Mouse (Mus musculus) CH12.LX (cell line): ENCODE measurements at regions not wholly inside any gene's neighbourhood (a gene's known extent, or its start where the extent isn't known, plus 50 kb on each side); places are given as distances from the start of the nearest gene placed in this dataset.

Source experiments
- DNase-seq: peaks from one replicate; pipeline ENCODE4 v3.0.0-alpha.2; 2013; ENCODE audit errors: extremely low read depth
- H3K27ac ChIP-seq: 2 replicates; pipeline ENCODE4 v1.5.1; 2012; ENCODE audit warnings: low read depth, mild to moderate bottlenecking, control low read depth, moderate library complexity; ENCODE audit not compliant: insufficient read depth
- H3K27me3 ChIP-seq: replicated peaks from 2 replicates; pipeline ENCODE3; 2012; ENCODE audit warnings: inconsistent platforms
- H3K36me3 ChIP-seq, 2 experiments: replicated peaks in 1 of 2; 2 replicates each; pipeline versions ENCODE3 to v1.6.1; 2012; ENCODE audit warnings: inconsistent platforms in 1 of 2, low read length in 1 of 2, mild to moderate bottlenecking in 1 of 2, mixed read lengths in 1 of 2, moderate library complexity in 1 of 2; ENCODE audit not compliant: control insufficient read depth in 1 of 2, insufficient read depth in 1 of 2
- H3K4me1 ChIP-seq, 2 experiments: 2 replicates each; pipeline ENCODE4 v1.6.1; 2012; ENCODE audit warnings: inconsistent platforms in 1 of 2, moderate library complexity in 1 of 2; ENCODE audit not compliant: insufficient read depth in 2 of 2, control insufficient read depth in 1 of 2
- H3K4me2 ChIP-seq: 2 replicates; pipeline ENCODE4 v1.6.1; 2012; ENCODE audit warnings: low read depth, mild to moderate bottlenecking, control low read depth; ENCODE audit not compliant: poor library complexity, insufficient read depth, severe bottlenecking
- H3K4me3 ChIP-seq, 3 experiments: fragments of 150-350 bp in 1 of 3; sonication (generic) in 1 of 3; replicated peaks in 1 of 3; 2 replicates each; pipeline versions ENCODE3 to v1.5.1; 2011 to 2012; ENCODE audit warnings: low read depth in 2 of 3, low read length in 2 of 3, mild to moderate bottlenecking in 2 of 3, moderate library complexity in 2 of 3, control low read depth in 1 of 3, improper control_type of control experiment in 1 of 3, inconsistent platforms in 1 of 3, mixed read lengths in 1 of 3; ENCODE audit not compliant: poor library complexity in 1 of 3
- H3K79me2 ChIP-seq: replicated peaks from 2 replicates; pipeline ENCODE4 v1.6.1; 2012; ENCODE audit warnings: mild to moderate bottlenecking, moderate library complexity; ENCODE audit not compliant: control insufficient read depth, poor library complexity, insufficient read depth, severe bottlenecking; ENCODE audit errors: extremely low read depth
- H3K9ac ChIP-seq: 2 replicates; pipeline ENCODE4 v1.6.1; 2012; ENCODE audit warnings: low read depth, mild to moderate bottlenecking, control low read depth, moderate library complexity; ENCODE audit not compliant: insufficient read depth
- H3K9me3 ChIP-seq: replicated peaks from 2 replicates; pipeline ENCODE3; 2012; ENCODE audit warnings: low read length, inconsistent platforms, mixed read lengths
- BHLHE40 ChIP-seq: IDR thresholded peaks from 2 replicates; pipeline ENCODE4 v1.6.1; 2011; ENCODE audit warnings: mild to moderate bottlenecking, low read depth, low read length, improper control_type of control experiment
- CHD2 ChIP-seq: IDR thresholded peaks from 2 replicates; pipeline ENCODE4 v1.6.1; 2011; ENCODE audit warnings: low read length, improper control_type of control experiment
- CTCF ChIP-seq, 2 experiments: IDR thresholded peaks in 1 of 2; conservative IDR thresholded peaks in 1 of 2; 2 replicates each; pipeline ENCODE4 v1.5.1; 2011 to 2012; ENCODE audit warnings: low read depth in 2 of 2, low read length in 2 of 2, improper control_type of control experiment in 1 of 2, inconsistent platforms in 1 of 2, mild to moderate bottlenecking in 1 of 2, moderate library complexity in 1 of 2
- E2F4 ChIP-seq: IDR thresholded peaks from 2 replicates; pipeline ENCODE4 v1.6.1; 2011; ENCODE audit warnings: low read depth, low read length, improper control_type of control experiment; ENCODE audit not compliant: insufficient replicate concordance
- EP300 ChIP-seq: IDR thresholded peaks from 2 replicates; pipeline ENCODE4 v1.6.1; 2011; ENCODE audit warnings: low read length, improper control_type of control experiment
- HCFC1 ChIP-seq: IDR thresholded peaks from 2 replicates; pipeline ENCODE4 v1.6.1; 2012; ENCODE audit warnings: low read depth, mild to moderate bottlenecking, inconsistent platforms, low read length, improper control_type of control experiment
- IRF4 ChIP-seq: IDR thresholded peaks from 2 replicates; pipeline ENCODE4 v1.6.1; 2014; ENCODE audit warnings: low read depth, mild to moderate bottlenecking, inconsistent platforms, low read length, improper control_type of control experiment
- JUND ChIP-seq: conservative IDR thresholded peaks from 2 replicates; pipeline ENCODE4 v1.6.1; 2011; ENCODE audit warnings: low read depth, low read length, improper control_type of control experiment
- KAT2A ChIP-seq: IDR thresholded peaks from 2 replicates; pipeline ENCODE4 v1.6.1; 2012; ENCODE audit warnings: low read length, improper control_type of control experiment, inconsistent platforms; ENCODE audit not compliant: insufficient replicate concordance
- MAFK ChIP-seq: IDR thresholded peaks from 2 replicates; pipeline ENCODE4 v1.6.1; 2011; ENCODE audit warnings: low read length, improper control_type of control experiment; ENCODE audit not compliant: insufficient replicate concordance
- MAX ChIP-seq: IDR thresholded peaks from 2 replicates; pipeline ENCODE4 v1.6.1; 2011; ENCODE audit warnings: low read length, improper control_type of control experiment
- MAZ ChIP-seq: IDR thresholded peaks from 2 replicates; pipeline ENCODE4 v1.6.1; 2012; ENCODE audit warnings: low read depth, mild to moderate bottlenecking, inconsistent platforms, low read length, improper control_type of control experiment, moderate library complexity
- MEF2A ChIP-seq: IDR thresholded peaks from 2 replicates; pipeline ENCODE4 v1.6.1; 2014; ENCODE audit warnings: low read depth, mild to moderate bottlenecking, inconsistent platforms, low read length, improper control_type of control experiment, borderline replicate concordance
- MXI1 ChIP-seq: IDR thresholded peaks from 2 replicates; pipeline ENCODE4 v1.6.1; 2011; ENCODE audit warnings: mild to moderate bottlenecking, low read depth, low read length, improper control_type of control experiment
- MYC ChIP-seq: IDR thresholded peaks from 2 replicates; pipeline ENCODE4 v1.6.1; 2011; ENCODE audit warnings: low read depth, mild to moderate bottlenecking, improper control_type of control experiment, low read length
- NRF1 ChIP-seq: IDR thresholded peaks from 2 replicates; pipeline ENCODE4 v1.6.1; 2014; ENCODE audit warnings: low read depth, mild to moderate bottlenecking, inconsistent platforms, low read length, improper control_type of control experiment, moderate library complexity
- POLR2A ChIP-seq: IDR thresholded peaks from 2 replicates; pipeline ENCODE4 v1.6.1; 2011; ENCODE audit warnings: low read depth, mild to moderate bottlenecking, improper control_type of control experiment, low read length
- RCOR1 ChIP-seq: conservative IDR thresholded peaks from 2 replicates; pipeline ENCODE4 v1.6.1; 2012; ENCODE audit warnings: low read depth, mild to moderate bottlenecking, inconsistent platforms, low read length, improper control_type of control experiment
- SMC3 ChIP-seq: IDR thresholded peaks from 2 replicates; pipeline ENCODE4 v1.6.1; 2011; ENCODE audit warnings: low read depth, low read length, improper control_type of control experiment
- TBP ChIP-seq: conservative IDR thresholded peaks from 2 replicates; pipeline ENCODE4 v1.6.1; 2011; ENCODE audit warnings: low read depth, low read length, improper control_type of control experiment
- USF1 ChIP-seq: IDR thresholded peaks from 2 replicates; pipeline ENCODE4 v1.6.1; 2014; ENCODE audit warnings: low read depth, mild to moderate bottlenecking, inconsistent platforms, low read length, improper control_type of control experiment
- USF2 ChIP-seq: conservative IDR thresholded peaks from 2 replicates; pipeline ENCODE4 v1.6.1; 2011; ENCODE audit warnings: low read depth, low read length, improper control_type of control experiment
- ZC3H11A ChIP-seq: IDR thresholded peaks from 2 replicates; pipeline ENCODE4 v1.6.1; 2012; ENCODE audit warnings: low read depth, mild to moderate bottlenecking, inconsistent platforms, low read length, improper control_type of control experiment
- ZKSCAN1 ChIP-seq: IDR thresholded peaks from 2 replicates; pipeline ENCODE4 v1.6.1; 2012; ENCODE audit warnings: low read depth, inconsistent platforms, low read length, improper control_type of control experiment, borderline replicate concordance
- ZMIZ1 ChIP-seq: IDR thresholded peaks from 2 replicates; pipeline ENCODE4 v1.6.1; 2012; ENCODE audit warnings: low read depth, mild to moderate bottlenecking, inconsistent platforms, low read length, improper control_type of control experiment
- ZNF384 ChIP-seq: IDR thresholded peaks from 2 replicates; pipeline ENCODE4 v1.6.1; 2012; ENCODE audit warnings: low read depth, low read length, improper control_type of control experiment, inconsistent platforms
- dilution Hi-C: fragments of 300-500 bp; cut with MboI; formaldehyde crosslinking; loops from 2 replicates; pipeline ENCODE4 v1.14.3; 2020; ENCODE audit warnings: low sequenced_read_pairs; ENCODE audit not compliant: extremely low pct_unique_long_range_greater_than_20kb, extremely low pct_ligation_motif_present
- in situ Hi-C: fragments of 300-500 bp; cut with MboI; formaldehyde crosslinking; loops from 3 replicates; pipeline ENCODE4 v1.14.3; 2019; ENCODE audit warnings: low sequenced_read_pairs, low pct_ligation_motif_present, low pct_unique_long_range_greater_than_20kb, mixed read lengths

DNA sequence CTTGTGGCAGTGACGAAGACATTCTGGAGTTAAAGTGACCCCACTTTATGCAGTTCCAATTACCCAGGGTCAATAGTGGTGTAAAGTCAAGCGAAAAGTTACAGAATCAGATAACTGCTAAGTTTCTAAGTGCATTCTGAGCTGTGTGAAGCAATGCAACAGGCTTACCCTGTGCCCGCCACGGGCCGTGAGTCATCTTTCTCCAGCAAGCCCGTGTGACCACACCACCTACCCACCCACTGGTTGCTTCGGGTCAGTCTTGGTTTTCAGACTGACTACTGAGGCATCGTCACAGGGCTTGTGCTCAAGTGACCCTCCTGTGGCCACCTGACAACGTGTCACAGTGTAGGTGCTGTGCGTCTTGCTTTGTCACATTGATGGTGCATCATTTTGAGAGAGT, 118.8 kb downstream of the Chic2 start:
- Histone ChIP-seq H3K4me3 (no peak overlapping the region), H3K4me2 (no peak overlapping the region), H3K36me3 (no peaks in the 10 kb centered on the region), H3K9ac (no peak overlapping the region), H3K79me2 (no peaks in the 10 kb centered on the region), H3K27ac (no peak overlapping the region), H3K9me3 (no peaks in the 10 kb centered on the region), H3K4me1 (peaks cover 0 to 3% of the 10 kb centered on the region in 2 experiments; a peak in 1 of 4 replicates), H3K27me3 (no peaks in the 10 kb centered on the region)
- in situ Hi-C loops: loop anchor here (25.0 kb wide), 3 partner anchors 263 to 613 kb away; no protein-coding TSS in a partner anchor
- DNase-seq: no peak
- TF ChIP-seq ZKSCAN1 (no peak), MEF2A (no peak)
- TF ChIP-seq, all 38 proteins: peak for 0
- dilution Hi-C loops: no loop called here

DNA sequence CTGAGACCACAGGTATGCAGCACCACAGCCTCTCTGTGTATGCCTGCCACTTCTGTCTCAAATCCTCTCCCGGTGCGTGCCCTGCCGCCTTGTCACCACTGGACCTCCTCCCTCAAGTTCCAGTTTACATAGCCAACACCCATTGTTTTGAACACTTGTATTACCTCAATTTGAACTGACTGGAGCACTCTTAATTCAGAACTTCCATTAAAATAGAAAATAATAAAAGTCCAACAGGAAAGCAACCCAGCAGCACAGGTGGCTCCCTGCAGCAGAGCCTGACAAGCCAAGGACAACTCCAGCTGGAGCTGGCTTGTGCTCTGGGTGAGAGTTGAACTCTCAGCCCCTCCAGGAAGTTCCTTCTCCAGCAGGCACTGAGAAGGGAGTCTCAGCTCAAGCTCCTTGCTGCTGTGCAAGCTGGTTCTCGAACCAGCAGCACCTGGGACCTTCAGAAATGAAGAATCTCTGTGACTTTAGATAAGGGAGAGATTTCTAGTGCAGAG, 120.5 kb downstream of the Chic2 start:
- dilution Hi-C loops: no loop called here
- Histone ChIP-seq H3K9ac (no peak overlapping the region), H3K4me3 (no peak overlapping the region), H3K4me2 (no peak overlapping the region), H3K9me3 (no peaks in the 10 kb centered on the region), H3K27me3 (no peaks in the 10 kb centered on the region), H3K36me3 (no peaks in the 10 kb centered on the region), H3K79me2 (no peaks in the 10 kb centered on the region), H3K27ac (no peak overlapping the region), H3K4me1 (peaks cover 0 to 3% of the 10 kb centered on the region in 2 experiments; a peak in 1 of 4 replicates)
- in situ Hi-C loops: no loop called here
- no peak for DNase-seq
- TF ChIP-seq MAX: no peak
- TF ChIP-seq USF2: no peak
- TF ChIP-seq KAT2A: no peak
- no peak for TF ChIP-seq NRF1
- no peak for TF ChIP-seq ZKSCAN1
- no peak for TF ChIP-seq CTCF (conservative IDR thresholded peaks at IDR 0.05 in 1 of 2, IDR thresholded peaks at IDR 0.05 in 1 of 2; ENCODE audit: low read depth in 2 of 2, low read length in 2 of 2)
- TF ChIP-seq MAZ: no peak
- TF ChIP-seq ZMIZ1: no peak
- no peak for TF ChIP-seq USF1
- TF ChIP-seq IRF4: no peak
- TF ChIP-seq ZNF384: no peak
- no peak for TF ChIP-seq POLR2A
- TF ChIP-seq ZC3H11A: no peak
- TF ChIP-seq EP300: no peak

DNA sequence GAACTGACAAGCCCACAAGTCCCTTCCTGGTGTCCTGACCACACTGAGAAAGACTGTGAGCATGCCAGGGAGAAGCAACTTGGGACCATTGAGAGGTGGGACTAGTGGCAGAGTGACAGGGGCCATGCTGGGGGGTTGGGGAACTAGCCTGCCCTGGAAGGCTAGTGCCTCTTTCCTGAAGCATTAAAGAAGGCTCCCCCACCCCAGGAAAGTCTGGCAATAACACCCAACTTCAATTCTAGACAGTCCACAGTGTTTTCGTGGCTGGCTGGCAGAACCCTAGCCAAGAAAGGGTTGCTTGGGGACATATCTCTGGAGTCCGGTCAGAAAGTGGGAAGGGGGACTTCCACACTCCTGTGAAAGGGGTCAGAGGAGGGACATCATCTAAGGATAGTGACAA, 121.2 kb downstream of the Chic2 start:
- Histone ChIP-seq H3K4me3 (no peak overlapping the region), H3K4me2 (no peak overlapping the region), H3K27ac (no peak overlapping the region), H3K36me3 (no peaks in the 10 kb centered on the region), H3K79me2 (no peaks in the 10 kb centered on the region), H3K27me3 (no peaks in the 10 kb centered on the region), H3K4me1 (peaks cover 0 to 3% of the 10 kb centered on the region in 2 experiments; a peak in 1 of 4 replicates), H3K9ac (no peak overlapping the region), H3K9me3 (no peaks in the 10 kb centered on the region)
- no peak for DNase-seq
- dilution Hi-C loops: no loop called here
- in situ Hi-C loops: no loop called here
- no peak for TF ChIP-seq IRF4
- no peak for TF ChIP-seq MAZ
- TF ChIP-seq SMC3: no peak
- TF ChIP-seq E2F4: no peak
- no peak for TF ChIP-seq MAFK
- no peak for TF ChIP-seq MYC
- no peak for TF ChIP-seq MXI1
- no peak for TF ChIP-seq USF2
- no peak for TF ChIP-seq ZMIZ1
- TF ChIP-seq CHD2: no peak
- no peak for TF ChIP-seq JUND
- no peak for TF ChIP-seq RCOR1
- TF ChIP-seq ZKSCAN1: no peak
- no peak for TF ChIP-seq MEF2A
- no peak for TF ChIP-seq HCFC1
- TF ChIP-seq BHLHE40: no peak
- TF ChIP-seq KAT2A: no peak
- no peak for TF ChIP-seq TBP
- TF ChIP-seq, all 38 proteins: peak for 0
